Mouse (Mus musculus): ENCODE results near the gene Gm8369. TPM values are rescaled to one million over a fixed set of nuclear protein-coding genes. Genes with fewer than 3 reads are reported as not detected.
A peak's percentile ranks its signal among the peaks of the same experiment; 100 is the strongest.
"Not testable (repeated sequence)": the region's sequence is repeated elsewhere in the genome, so short reads cannot be mapped to it uniquely, and the experiment has no call there.

Gene Gm8369
- total RNA-seq, 2 experiments from 2014 or later: 1.3 to 1.5 TPM

GRCm38 (mm10) chr19:11485266-11485665 is 472 bp upstream of the Gm8369 start:
- no peak overlapping the region for H3K4me3 ChIP-seq
- intact Hi-C loops (cut with DNase I): no loop called here
- H3K27ac ChIP-seq: peak overlapping the region; percentile 70
- DNase-seq (ENCODE audit: extremely low spot score in 1 of 2, low spot score in 2 of 2): no peak
- no peak for TF ChIP-seq CTCF (IDR thresholded peaks at IDR 0.05)

- intact Hi-C loops (cut with DNase I): no loop called here
- no peak for DNase-seq (ENCODE audit: extremely low spot score in 1 of 2, low spot score in 2 of 2)
- peak overlapping the region; percentile 30 for H3K27ac ChIP-seq
- no peak overlapping the region for H3K4me3 ChIP-seq
- no peak for TF ChIP-seq CTCF (IDR thresholded peaks at IDR 0.05)
These were observed 861 bp downstream of the Gm8369 start for GRCm38 (mm10) chr19:11486599-11486998.

DNA sequence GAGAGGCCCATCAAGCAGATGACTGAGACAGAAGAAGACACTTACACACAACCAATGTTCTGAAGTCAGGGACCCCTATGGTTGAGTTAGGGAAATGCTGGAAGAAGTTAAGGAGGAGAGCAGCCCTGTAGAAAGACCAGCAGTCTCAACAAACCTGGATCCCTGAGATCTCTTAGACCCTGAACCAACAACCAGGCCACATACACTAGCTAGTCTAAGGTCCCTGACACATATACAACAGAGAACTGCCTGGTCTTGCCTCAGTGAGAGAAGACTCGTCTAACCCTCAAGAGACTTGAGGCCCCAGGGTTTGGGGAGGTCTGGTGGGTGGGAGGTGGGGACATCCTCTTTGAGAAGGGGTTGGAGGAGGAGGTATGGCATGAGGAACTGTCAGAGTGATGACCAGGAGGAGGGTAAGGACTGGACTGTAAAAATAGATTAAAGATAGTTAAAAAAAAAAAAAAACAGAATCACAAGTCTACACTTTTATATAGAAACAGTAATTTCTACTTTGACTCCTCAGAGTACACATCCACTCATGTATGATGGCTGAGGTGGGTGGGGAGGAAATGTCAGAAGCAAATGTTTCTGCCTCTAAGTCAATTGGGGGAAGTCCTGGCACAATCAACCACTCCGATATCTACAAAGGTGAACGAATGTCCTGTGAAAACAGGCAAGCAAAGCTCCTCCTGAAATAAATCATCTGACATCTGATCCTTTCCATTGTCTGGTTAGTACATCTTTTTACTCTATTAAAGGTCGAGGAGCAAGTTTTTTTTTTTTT is 5.9 kb downstream of the Gm8369 start:
- intact Hi-C loops (cut with DNase I): no loop called here
- Histone ChIP-seq H3K27ac (no peak overlapping the region), H3K4me3 (no peak overlapping the region)
- DNase-seq (ENCODE audit: extremely low spot score in 1 of 2, low spot score in 2 of 2): no peak
- TF ChIP-seq CTCF (IDR thresholded peaks at IDR 0.05): no peak

DNA sequence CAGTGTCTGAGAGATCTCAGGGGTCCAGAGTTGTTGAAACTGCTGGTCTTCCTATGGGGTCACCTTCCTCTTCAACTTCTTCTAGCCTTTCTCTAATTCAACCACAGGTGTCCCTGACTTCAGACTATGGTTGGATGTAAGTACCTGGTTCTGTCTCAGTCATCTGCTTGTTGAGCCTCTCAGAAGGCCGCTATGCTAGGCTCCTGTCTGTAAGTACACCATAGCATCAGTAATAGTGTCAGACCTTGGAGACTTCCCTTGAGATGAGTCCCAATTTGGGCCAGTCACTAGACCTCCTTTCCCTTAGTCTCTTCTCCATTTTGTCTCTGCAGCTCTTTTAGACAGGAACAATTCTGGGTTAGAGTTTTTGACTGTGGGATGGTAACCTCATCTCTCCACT is 6.9 kb downstream of the Gm8369 start:
- no peak for DNase-seq (ENCODE audit: extremely low spot score in 1 of 2, low spot score in 2 of 2)
- no peak for TF ChIP-seq CTCF (IDR thresholded peaks at IDR 0.05)
- intact Hi-C loops (cut with DNase I): no loop called here
- no peak overlapping the region for H3K4me3 ChIP-seq
- H3K27ac ChIP-seq: no peak overlapping the region

GRCm38 (mm10) chr19:11494519-11494918 is 8.8 kb downstream of the Gm8369 start:
- no peak for TF ChIP-seq CTCF (IDR thresholded peaks at IDR 0.05)
- no peak overlapping the region for H3K27ac ChIP-seq
- DNase-seq (ENCODE audit: extremely low spot score in 1 of 2, low spot score in 2 of 2): no peak
- no peak overlapping the region for H3K4me3 ChIP-seq
- intact Hi-C loops (cut with DNase I): no loop called here

GRCm38 (mm10) chr19:11496361-11496760 is 10.6 kb downstream of the Gm8369 start:
- no peak for DNase-seq (ENCODE audit: extremely low spot score in 1 of 2, low spot score in 2 of 2)
- Histone ChIP-seq H3K4me3 (no peak overlapping the region), H3K27ac (no peak overlapping the region)
- no peak for TF ChIP-seq CTCF (IDR thresholded peaks at IDR 0.05)
- intact Hi-C loops (cut with DNase I): no loop called here

DNA sequence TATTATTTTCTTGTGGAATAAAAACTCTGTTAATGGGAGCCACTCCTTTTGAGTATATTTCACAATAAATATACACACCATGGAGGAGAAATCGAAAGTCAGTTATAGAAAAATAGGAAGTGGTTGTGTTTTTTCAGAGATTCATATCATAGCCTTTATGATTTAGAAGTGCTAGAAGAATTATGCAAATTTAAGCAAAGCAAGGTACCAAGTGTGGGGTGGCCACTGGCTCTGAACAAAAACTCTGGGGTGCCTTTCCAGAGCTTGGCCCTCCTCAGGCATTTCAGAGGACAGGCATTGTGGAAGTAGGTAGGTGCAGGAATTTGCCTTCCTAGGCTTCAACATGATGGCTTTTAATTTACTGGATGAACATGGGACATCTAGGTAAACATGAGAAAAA is 11.6 kb downstream of the Gm8369 start:
- DNase-seq (ENCODE audit: extremely low spot score in 1 of 2, low spot score in 2 of 2); H3K4me3 ChIP-seq; intact Hi-C loops (cut with DNase I); H3K27ac ChIP-seq: not testable (repeated sequence)

DNA sequence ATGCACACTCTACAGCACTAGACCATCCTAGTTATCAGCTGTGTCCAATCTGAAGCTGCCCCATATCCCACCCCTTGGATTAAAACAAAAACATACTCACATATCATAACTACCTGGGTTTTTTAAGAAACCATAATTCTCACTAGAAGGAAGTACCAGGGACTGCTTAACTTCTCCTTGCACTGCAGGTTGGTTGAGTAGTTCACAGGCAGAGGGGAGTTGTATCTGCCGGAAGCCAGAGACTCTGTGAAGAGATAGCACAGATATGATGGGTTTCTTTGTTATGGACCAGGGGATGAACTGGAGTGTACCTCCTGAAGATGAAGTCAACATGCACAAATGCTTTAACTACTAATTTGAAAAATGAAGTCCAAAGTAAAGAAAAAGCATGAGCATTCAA is 15.1 kb downstream of the Gm8369 start:
- no peak for TF ChIP-seq CTCF (IDR thresholded peaks at IDR 0.05)
- intact Hi-C loops (cut with DNase I): loop anchor here (5.0 kb wide), 1 partner anchor 47 kb away; no protein-coding TSS in a partner anchor

DNA sequence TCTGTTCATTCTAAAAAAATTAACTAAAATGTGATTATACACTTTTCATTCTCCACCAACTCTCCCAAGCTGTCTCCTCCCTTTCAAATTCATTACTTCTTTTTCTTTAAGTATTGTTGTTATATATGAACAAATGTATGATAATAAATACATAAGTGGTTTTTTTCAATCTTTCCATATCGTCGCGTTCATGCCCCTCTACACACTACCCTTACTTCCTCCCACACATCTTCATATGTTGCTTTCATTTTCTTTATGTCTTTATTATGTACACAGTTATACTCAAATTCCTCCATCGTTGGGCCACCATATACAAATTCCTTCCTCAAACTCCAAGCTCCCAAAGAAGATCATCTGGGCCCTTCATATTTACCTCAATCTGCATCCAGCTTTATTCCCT is 15.6 kb downstream of the Gm8369 start:
- DNase-seq (ENCODE audit: extremely low spot score in 1 of 2, low spot score in 2 of 2): no peak
- Histone ChIP-seq H3K27ac (no peak overlapping the region), H3K4me3 (no peak overlapping the region)
- intact Hi-C loops (cut with DNase I): loop anchor here (5.0 kb wide), 1 partner anchor 46 kb away; no protein-coding TSS in a partner anchor
- no peak for TF ChIP-seq CTCF (IDR thresholded peaks at IDR 0.05)

More for the DNA sequence above, 15.1 kb downstream of the Gm8369 start:
- Histone ChIP-seq H3K27ac (no peak overlapping the region), H3K4me3 (no peak overlapping the region)
- DNase-seq (ENCODE audit: extremely low spot score in 1 of 2, low spot score in 2 of 2): no peak

- Histone ChIP-seq H3K4me3 (no peak overlapping the region), H3K27ac (no peak overlapping the region)
- TF ChIP-seq CTCF (IDR thresholded peaks at IDR 0.05): no peak
- DNase-seq (ENCODE audit: extremely low spot score in 1 of 2, low spot score in 2 of 2): no peak
- intact Hi-C loops (cut with DNase I): loop anchor here (5.0 kb wide), 1 partner anchor 42 kb away; no protein-coding TSS in a partner anchor
These were observed 19.1 kb downstream of the Gm8369 start for GRCm38 (mm10) chr19:11504857-11505256.

DNA sequence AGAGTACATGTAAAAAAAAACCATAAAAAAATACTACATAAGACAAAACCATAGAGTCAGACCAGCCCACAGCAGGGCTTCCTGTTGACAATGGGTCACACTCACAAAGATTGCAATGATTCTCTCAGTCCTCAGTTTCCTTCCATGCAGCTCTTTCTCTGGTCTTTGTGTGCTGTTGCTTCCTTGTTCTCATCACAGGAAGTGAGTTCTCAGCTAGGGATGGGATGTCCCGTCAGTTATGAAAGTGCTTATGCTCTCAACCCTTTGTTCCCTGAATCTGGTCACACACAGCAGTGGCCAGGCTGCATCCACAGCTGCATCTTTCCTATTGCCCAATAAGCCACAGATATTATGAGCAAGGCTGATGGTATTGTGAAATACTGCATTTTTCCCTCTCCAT is 27.7 kb downstream of the Gm8369 start:
- no peak for DNase-seq (ENCODE audit: extremely low spot score in 1 of 2, low spot score in 2 of 2)
- Histone ChIP-seq H3K4me3 (no peak overlapping the region), H3K27ac (no peak overlapping the region)
- intact Hi-C loops (cut with DNase I): no loop called here
- TF ChIP-seq CTCF (IDR thresholded peaks at IDR 0.05): no peak

GRCm38 (mm10) chr19:11516246-11516645 is 30.5 kb downstream of the Gm8369 start, which contains the start of gene Ms4a6b:
TSS of gene Ms4a6b (plus strand) at chr19:11516512.
- no peak for TF ChIP-seq CTCF (IDR thresholded peaks at IDR 0.05)
- no peak within 1 kb of the TSS for H3K27ac ChIP-seq
- H3K4me3 ChIP-seq: no peak within 1 kb of the TSS
- no peak for DNase-seq (ENCODE audit: extremely low spot score in 1 of 2, low spot score in 2 of 2)
- intact Hi-C loops (cut with DNase I): no loop called here

GRCm38 (mm10) chr19:11516845-11517244 is 31.1 kb downstream of the Gm8369 start:
- intact Hi-C loops (cut with DNase I): no loop called here
- no peak overlapping the region for H3K4me3 ChIP-seq
- no peak for TF ChIP-seq CTCF (IDR thresholded peaks at IDR 0.05)
- no peak overlapping the region for H3K27ac ChIP-seq
- DNase-seq (ENCODE audit: extremely low spot score in 1 of 2, low spot score in 2 of 2): no peak

- H3K4me3 ChIP-seq; intact Hi-C loops (cut with DNase I); H3K27ac ChIP-seq; DNase-seq (ENCODE audit: extremely low spot score in 1 of 2, low spot score in 2 of 2): not testable (repeated sequence)
These were observed 31.6 kb downstream of the Gm8369 start for GRCm38 (mm10) chr19:11517373-11517772.

- intact Hi-C loops (cut with DNase I); H3K27ac ChIP-seq; DNase-seq (ENCODE audit: extremely low spot score in 1 of 2, low spot score in 2 of 2): not testable (repeated sequence)
These were observed 32.6 kb downstream of the Gm8369 start for GRCm38 (mm10) chr19:11518356-11518755.

More at GRCm38 (mm10) chr19:11518356-11518755, 32.6 kb downstream of the Gm8369 start:
- H3K4me3 ChIP-seq: not testable (repeated sequence)
